Mouse (Mus musculus) Patski (cell line): Measurements from ENCODE around the gene Gne. TPM values are rescaled to one million over a fixed set of nuclear protein-coding genes. Genes with fewer than 3 reads are reported as not detected.

Experiments
- ATAC-seq: fragments of 100-300 bp; one replicate; pipeline ENCODE4 v1.8.0; 2021
- CTCF ChIA-PET: fragments of 350-600 bp; sonication (Branson Sonifier 250); formaldehyde crosslinking; loops from one replicate; lab custom pipeline; 2022; ENCODE audit warnings: inconsistent platforms; lab: Charles Lee
- POLR2A ChIA-PET: fragments of 350-600 bp; sonication (Branson Sonifier 250); formaldehyde crosslinking; loops from one replicate; lab custom pipeline; 2022; ENCODE audit warnings: antibody characterized with exemption, inconsistent platforms; lab: Charles Lee
- DNase-seq: peaks from one replicate; pipeline ENCODE4 v3.0.0-alpha.2; 2011; ENCODE audit warnings: low read depth, low spot score
- H3K27me3 ChIP-seq: fragments of 371-371 bp; one replicate; pipeline ENCODE4 v1.5.1; 2021
- CTCF ChIP-seq: fragments of 100-300 bp; IDR thresholded peaks from one replicate; pipeline ENCODE4 v1.5.1; 2021
- in situ Hi-C: fragments of 300-500 bp; cut with MboI; formaldehyde crosslinking; loops from 3 replicates; pipeline ENCODE4 v1.11.1; 2018; ENCODE audit warnings: low pct_unique_long_range_greater_than_20kb, mixed read lengths
- polyA plus RNA-seq: library from polyadenylated mRNA; unstranded; gene quantifications from one replicate; pipeline ENCODE4 v1.2.3, GENCODE M21; 2021

Gene Gne
- polyA plus RNA-seq, 1 experiment from 2014 or later, result 16.8 TPM

- ChIA-PET CTCF (no interaction called here), POLR2A (interaction anchor here (1.6 kb wide), 1 partner anchor 11 kb away, joined by 8 read pairs; the partner anchor contains the start of gene Gne)
- TF ChIP-seq CTCF, result no peak
- in situ Hi-C loops, result loop anchor here (5.0 kb wide), 1 partner anchor 44 kb away; no protein-coding TSS in a partner anchor
- DNase-seq, result no peak
- ATAC-seq, result peak; percentile 17
- H3K27me3 ChIP-seq, result no peaks in the 10 kb centered on the region
Observed at GRCm38 (mm10) chr4:44072873-44073441, 11.0 kb downstream of the Gne start.

GRCm38 (mm10) chr4:44072146-44072872 is 11.7 kb downstream of the Gne start:
- peak; percentile 92 for ATAC-seq
- no peak for DNase-seq
- TF ChIP-seq CTCF, result no peak
- in situ Hi-C loops, result loop anchor here (5.0 kb wide), 1 partner anchor 45 kb away; no protein-coding TSS in a partner anchor
- POLR2A ChIA-PET, result interaction anchor here (1.6 kb wide), 1 partner anchor 11 kb away, joined by 8 read pairs; the partner anchor contains the start of gene Gne
- CTCF ChIA-PET, result interaction anchor here (1.3 kb wide), 1 partner anchor 10 kb away, joined by 4 read pairs; no protein-coding TSS in a partner anchor
- no peaks in the 10 kb centered on the region for H3K27me3 ChIP-seq

- no peaks in the 10 kb centered on the region for H3K27me3 ChIP-seq
- TF ChIP-seq CTCF, result no peak
- DNase-seq (no peak), ATAC-seq (peak; percentile 7)
- ChIA-PET CTCF (interaction anchor here (1.3 kb wide), 1 partner anchor 10 kb away, joined by 4 read pairs; no protein-coding TSS in a partner anchor), POLR2A (no interaction called here)
- in situ Hi-C loops, result loop anchor here (5.0 kb wide), 1 partner anchor 46 kb away; no protein-coding TSS in a partner anchor
Observed at GRCm38 (mm10) chr4:44071741-44072145, 12.2 kb downstream of the Gne start.

- ATAC-seq (no peak), DNase-seq (no peak)
- ChIA-PET POLR2A (no interaction called here), CTCF (interaction anchor here (1.3 kb wide), 1 partner anchor 8 kb away, joined by 4 read pairs; no protein-coding TSS in a partner anchor)
- in situ Hi-C loops, result loop anchor here (5.0 kb wide), 1 partner anchor 47 kb away; no protein-coding TSS in a partner anchor
- H3K27me3 ChIP-seq, result no peaks in the 10 kb centered on the region
- TF ChIP-seq CTCF, result no peak
Observed at GRCm38 (mm10) chr4:44070641-44071040, 13.3 kb downstream of the Gne start.

- ChIA-PET CTCF (interaction anchor here (1.3 to 1.4 kb wide), 2 partner anchors 19 to 50 kb away, joined by 3 read pairs; no protein-coding TSS in a partner anchor), POLR2A (interaction anchor here (0.7 kb wide), 1 partner anchor 55 kb away, joined by 3 read pairs; no protein-coding TSS in a partner anchor)
- ATAC-seq (no peak), DNase-seq (no peak)
- TF ChIP-seq CTCF, result no peak
- in situ Hi-C loops, result no loop called here
- H3K27me3 ChIP-seq, result no peaks in the 10 kb centered on the region
Observed at GRCm38 (mm10) chr4:44069411-44069810, 14.6 kb downstream of the Gne start.

GRCm38 (mm10) chr4:44068736-44069135 is 15.2 kb downstream of the Gne start:
- TF ChIP-seq CTCF, result no peak
- ChIA-PET POLR2A (interaction anchor here (0.7 to 1.2 kb wide), 2 partner anchors 14 to 55 kb away, joined by 3 read pairs; no protein-coding TSS in a partner anchor), CTCF (interaction anchor here (1.3 to 1.4 kb wide), 2 partner anchors 19 to 51 kb away, joined by 3 read pairs; no protein-coding TSS in a partner anchor)
- ATAC-seq (no peak), DNase-seq (no peak)
- H3K27me3 ChIP-seq, result no peaks in the 10 kb centered on the region
- in situ Hi-C loops, result no loop called here

GRCm38 (mm10) chr4:44066891-44067290 is 17.1 kb downstream of the Gne start:
- no peak for DNase-seq
- in situ Hi-C loops, result no loop called here
- no peak for ATAC-seq
- POLR2A ChIA-PET, result no interaction called here
- TF ChIP-seq CTCF, result no peak
- CTCF ChIA-PET, result interaction anchor here (1.3 kb wide), 1 partner anchor 53 kb away, joined by 5 read pairs; no protein-coding TSS in a partner anchor
- H3K27me3 ChIP-seq, result no peaks in the 10 kb centered on the region

GRCm38 (mm10) chr4:44065355-44066025 is 18.5 kb downstream of the Gne start:
- POLR2A ChIA-PET, result interaction anchor here (0.6 kb wide), 1 partner anchor 234 kb away, joined by 4 read pairs; no protein-coding TSS in a partner anchor
- CTCF ChIA-PET, result interaction anchor here (0.7 to 1.5 kb wide), 5 partner anchors 9 to 60 kb away, joined by 3 to 11 read pairs (median 3); no protein-coding TSS in a partner anchor
- in situ Hi-C loops, result no loop called here
- H3K27me3 ChIP-seq, result no peaks in the 10 kb centered on the region
- no peak for DNase-seq
- ATAC-seq, result peak; percentile 44
- TF ChIP-seq CTCF, result peak; percentile 97

- ATAC-seq (no peak), DNase-seq (no peak)
- CTCF ChIA-PET, result interaction anchor here (1.1 to 1.7 kb wide), 3 partner anchors 9 to 156 kb away, joined by 3 to 6 read pairs (median 4); no protein-coding TSS in a partner anchor
- TF ChIP-seq CTCF, result no peak
- POLR2A ChIA-PET, result no interaction called here
- in situ Hi-C loops, result no loop called here
- no peaks in the 10 kb centered on the region for H3K27me3 ChIP-seq
Observed at GRCm38 (mm10) chr4:44062816-44063215, 21.2 kb downstream of the Gne start.
